Mouse (Mus musculus) lung, postnatal 0 days (tissue): ENCODE measurements around the gene Dnajc8.

ENCODE experiments used
- CTCF ChIP-seq: IDR thresholded peaks from 2 replicates; pipeline ENCODE4 v1.5.1; 2016; ENCODE audit warnings: antibody characterized with exemption, mild to moderate bottlenecking
- EP300 ChIP-seq: IDR thresholded peaks from 2 replicates; pipeline ENCODE4 v1.6.1; 2016; ENCODE audit warnings: antibody characterized with exemption, mild to moderate bottlenecking, control low read depth

DNA sequence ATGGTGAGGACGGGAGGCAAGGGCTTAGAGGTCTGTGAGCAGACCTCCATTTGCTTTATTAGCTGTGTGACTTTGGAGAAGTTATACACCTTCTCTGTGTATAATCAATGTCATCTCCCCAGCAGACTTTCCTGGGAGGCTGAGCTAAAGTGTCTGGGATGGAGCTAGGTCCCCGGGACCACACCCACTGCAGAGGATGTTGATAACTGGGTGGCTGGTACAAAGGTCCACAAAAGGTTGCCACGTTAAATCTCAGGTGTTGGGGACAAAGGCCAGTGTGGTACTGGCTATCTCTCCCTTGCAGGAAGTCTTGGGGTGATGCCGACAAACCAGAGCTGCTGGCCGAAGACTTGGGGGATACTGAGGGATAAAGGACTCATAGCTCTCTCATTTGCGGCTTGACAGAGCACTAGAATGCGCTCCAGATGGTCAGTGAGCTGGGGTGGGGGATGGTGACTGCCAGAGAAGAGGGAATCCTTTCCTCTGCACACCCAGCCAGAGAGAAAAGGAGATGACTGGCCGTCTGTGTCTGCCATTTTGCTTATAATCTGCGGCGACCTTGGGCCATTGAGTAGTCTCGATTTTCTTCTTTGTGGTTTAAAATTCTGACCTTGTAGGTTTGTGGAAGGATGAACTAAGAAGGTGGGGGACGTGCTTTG is 29.9 kb downstream of the Dnajc8 start:
- TF ChIP-seq CTCF: no peak
- no peak for TF ChIP-seq EP300
